Mouse (Mus musculus): Measurements from ENCODE around the gene Prkg1. TPM values are rescaled to one million over a fixed set of nuclear protein-coding genes. Genes with fewer than 3 reads are reported as not detected.

Gene Prkg1
- polyA plus RNA-seq, 1 experiment from 2014 or later: 3.5 TPM

Other genes starting within 250 kb of the Prkg1 start
- gene A1cf, start 103.7 kb upstream of the Prkg1 start, polyA plus RNA-seq (2015; fragmentation: Nextera tagmentation; extraction: Ambion mirVana): 1.8 and 2.2 TPM in 2 replicates